Mouse (Mus musculus) heart, embryonic 11.5 days (tissue): ENCODE data around the gene Nkain4. TPM values are rescaled to one million over a fixed set of nuclear protein-coding genes. Genes with fewer than 3 reads are reported as not detected.

Experiments
- ATAC-seq: fragments of 200-750 bp; cut with Nextera tagmentation; replicated peaks from 2 replicates; pipeline ENCODE4 v1.8.0; 2017; ENCODE audit warnings: moderate library complexity; ENCODE audit not compliant: insufficient number of reproducible peaks, low FRiP score, low TSS enrichment
- H3K27ac ChIP-seq: fragments of 300-500 bp; sonication (generic); 2 replicates; pipeline ENCODE4 v1.5.1; 2014; ENCODE audit warnings: mild to moderate bottlenecking, low read depth, low read length
- H3K27me3 ChIP-seq: fragments of 300-500 bp; sonication (generic); 2 replicates; pipeline ENCODE4 v1.6.1; 2014; ENCODE audit warnings: mild to moderate bottlenecking, low read length, mixed read lengths; ENCODE audit not compliant: control insufficient read depth, insufficient read depth
- H3K36me3 ChIP-seq: fragments of 300-500 bp; sonication (generic); 2 replicates; pipeline ENCODE4 v1.6.1; 2014; ENCODE audit warnings: mild to moderate bottlenecking, low read length, moderate library complexity, mixed read lengths; ENCODE audit not compliant: control insufficient read depth, insufficient read depth
- H3K4me1 ChIP-seq: fragments of 300-500 bp; sonication (generic); 2 replicates; pipeline ENCODE4 v1.6.1; 2014; ENCODE audit warnings: low read length; ENCODE audit not compliant: control insufficient read depth, insufficient read depth
- H3K4me2 ChIP-seq: fragments of 300-500 bp; sonication (generic); 2 replicates; pipeline ENCODE4 v1.6.1; 2014; ENCODE audit warnings: mild to moderate bottlenecking, moderate library complexity
- H3K4me3 ChIP-seq: fragments of 300-500 bp; sonication (generic); 2 replicates; pipeline ENCODE4 v1.5.1; 2014; ENCODE audit warnings: low read depth, low read length
- H3K9ac ChIP-seq: fragments of 300-500 bp; sonication (generic); 2 replicates; pipeline ENCODE4 v1.6.1; 2014; ENCODE audit warnings: mild to moderate bottlenecking, low read depth, low read length, moderate library complexity
- H3K9me3 ChIP-seq: fragments of 300-500 bp; sonication (generic); replicated peaks from 2 replicates; pipeline ENCODE4 v1.6.1; 2016; ENCODE audit warnings: low read length; ENCODE audit not compliant: control insufficient read depth
- WGBS: fragments of 180-500 bp; shearing (Covaris S2); extraction: QIAGEN DNeasy Blood & Tissue Kit; methylation state at CpG from one replicate; pipeline ENCODE4 v1.1.7; 2014; ENCODE audit not compliant: insufficient replicate concordance; 5-methylcytosine and 5-hydroxymethylcytosine counted together
- polyA plus RNA-seq: library from polyadenylated mRNA; unstranded; fragments of >200 nt; fragmentation: Nextera tagmentation; extraction: Ambion mirVana; gene quantifications from 2 replicates; pipeline ENCODE4 v1.2.1, GENCODE M21; 2014

Gene Nkain4
- polyA plus RNA-seq, 1 experiment from 2014 or later: 34.2 TPM

DNA sequence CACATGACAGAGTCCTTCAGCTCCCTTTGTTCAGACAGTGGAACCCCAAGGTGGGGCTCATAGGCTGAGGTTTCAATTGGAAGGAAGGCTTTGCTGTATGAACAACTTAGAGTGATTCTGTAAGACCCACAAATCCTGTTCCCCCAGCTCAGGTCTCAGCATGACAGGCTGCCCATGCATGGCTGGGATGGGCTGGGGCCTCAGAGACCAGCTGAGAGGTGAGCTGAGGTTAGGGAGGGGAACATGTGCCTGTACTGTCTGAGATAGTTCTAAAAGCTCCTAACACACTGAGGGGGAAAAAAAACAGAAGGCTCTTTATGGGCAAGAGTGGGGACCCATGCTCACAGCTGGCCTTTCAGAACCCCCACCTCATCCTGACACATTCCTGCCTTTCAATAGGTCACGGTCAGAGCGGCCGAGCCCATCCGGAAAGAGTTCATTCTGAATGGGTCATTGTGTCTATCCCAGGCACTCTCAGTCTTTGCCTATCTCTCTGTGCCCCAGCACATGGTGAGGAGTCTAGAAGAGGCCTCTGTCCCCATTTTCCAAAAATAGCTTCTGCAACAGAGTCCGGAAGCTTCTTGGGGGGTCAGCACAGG lies 33.0 kb upstream of the Nkain4 start:
- WGBS: 46% methylated on average over 5 of the region's 5 CpGs
- H3K4me1 ChIP-seq: peaks cover 11% of the 10 kb centered on the region; the same call in 1 of the 2 replicates
- H3K27ac ChIP-seq: no peak overlapping the region
- no peaks in the 10 kb centered on the region for H3K9me3 ChIP-seq
- peak overlapping the region; percentile 14; the same call in 1 of the 2 replicates for H3K4me2 ChIP-seq
- no peak overlapping the region for H3K4me3 ChIP-seq
- no peak for ATAC-seq
- no peaks in the 10 kb centered on the region for H3K27me3 ChIP-seq
- H3K36me3 ChIP-seq: no peaks in the 10 kb centered on the region
- H3K9ac ChIP-seq: no peak overlapping the region

DNA sequence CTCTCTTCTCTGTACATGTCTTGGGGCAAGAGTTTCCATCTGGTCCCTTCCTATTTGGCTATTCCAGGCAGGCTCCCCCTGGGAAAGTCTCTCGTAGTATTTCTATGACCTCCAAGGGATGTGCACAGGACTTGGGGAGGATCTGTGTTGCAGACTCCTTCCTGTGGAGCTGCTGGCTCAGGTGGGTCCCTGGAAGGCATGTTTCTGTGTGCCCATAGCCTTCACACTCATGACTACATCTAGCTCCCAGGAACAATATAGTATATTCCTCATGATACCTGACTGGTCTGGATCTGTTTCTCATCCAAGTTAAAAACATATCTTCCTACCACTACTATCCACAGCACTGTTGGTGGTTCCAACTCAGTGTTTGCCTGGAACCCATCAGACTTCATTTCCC lies 32.5 kb upstream of the Nkain4 start:
- Histone ChIP-seq H3K4me3 (no peak overlapping the region), H3K9me3 (no peaks in the 10 kb centered on the region), H3K9ac (no peak overlapping the region), H3K4me1 (peaks cover 11% of the 10 kb centered on the region; the same call in 1 of the 2 replicates), H3K27me3 (no peaks in the 10 kb centered on the region), H3K4me2 (no peak overlapping the region), H3K27ac (no peak overlapping the region), H3K36me3 (peaks cover under 1% of the 10 kb centered on the region; the same call in 1 of the 2 replicates)
- no peak for ATAC-seq
- WGBS: 77% methylated on average over 1 of the region's 1 CpGs

DNA sequence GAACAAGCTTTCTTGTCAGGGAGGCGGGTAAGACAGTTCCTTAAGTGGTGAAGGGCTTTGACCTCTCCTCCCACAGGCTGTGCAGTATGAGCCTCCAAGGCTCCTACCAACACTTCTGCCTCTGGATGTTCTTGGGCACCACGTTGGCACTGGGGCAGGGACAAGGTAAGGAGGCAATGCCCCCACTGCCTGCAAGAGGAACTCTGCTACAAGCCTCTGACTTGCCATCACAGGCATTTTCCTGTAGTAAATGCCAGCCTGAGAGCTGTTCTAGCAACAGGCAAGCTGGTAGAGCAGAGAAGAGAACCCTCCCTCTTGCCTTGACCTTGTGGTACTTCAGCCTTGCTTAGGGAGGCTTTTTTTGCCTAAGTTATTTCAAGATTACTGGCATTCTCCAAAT lies 31.9 kb upstream of the Nkain4 start, which contains the start of gene Col20a1:
Col20a1 (plus strand) TSS at position 87 of the 400 bp plus-strand sequence.
- H3K36me3 ChIP-seq: peaks cover 4% of the 10 kb centered on the region; the same call in 1 of the 2 replicates
- 56% methylated on average over 2 of the region's 2 CpGs for WGBS
- H3K4me3 ChIP-seq: no peak within 1 kb of the TSS
- no peak within 1 kb of the TSS for H3K27ac ChIP-seq
- H3K9me3 ChIP-seq: no peaks in the 10 kb centered on the region
- no peaks in the 10 kb centered on the region for H3K27me3 ChIP-seq
- ATAC-seq: no peak
- no peak within 1 kb of the TSS for H3K9ac ChIP-seq
- peaks cover 11% of the 10 kb centered on the region; the same call in 1 of the 2 replicates for H3K4me1 ChIP-seq
- no peak within 1 kb of the TSS for H3K4me2 ChIP-seq

DNA sequence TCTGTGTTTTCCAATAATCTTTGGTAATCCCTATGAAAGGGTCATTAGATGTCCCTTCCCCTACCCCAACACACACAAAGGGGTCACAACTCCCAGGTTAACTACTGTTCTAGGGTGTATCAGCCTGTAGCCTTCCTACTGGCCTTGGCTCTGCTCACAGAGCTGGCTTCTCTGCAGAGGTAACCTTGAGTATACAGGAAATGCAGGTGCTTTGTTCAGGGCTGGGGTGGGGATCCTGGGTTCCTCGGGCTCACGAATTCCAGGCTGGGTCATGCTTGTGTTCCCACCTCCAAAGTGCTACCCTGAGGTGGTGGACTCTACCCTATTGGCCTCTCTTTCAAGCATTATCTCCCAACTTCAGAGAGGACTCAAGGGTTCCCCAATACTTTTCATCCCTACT lies 31.1 kb upstream of the Nkain4 start:
- Histone ChIP-seq H3K27ac (no peak overlapping the region), H3K4me2 (no peak overlapping the region), H3K9me3 (no peaks in the 10 kb centered on the region), H3K4me1 (peaks cover 11% of the 10 kb centered on the region; the same call in 1 of the 2 replicates), H3K27me3 (no peaks in the 10 kb centered on the region), H3K36me3 (peaks cover 5% of the 10 kb centered on the region), H3K9ac (no peak overlapping the region), H3K4me3 (no peak overlapping the region)
- no peak for ATAC-seq
- 75% methylated on average over 2 of the region's 2 CpGs for WGBS

DNA sequence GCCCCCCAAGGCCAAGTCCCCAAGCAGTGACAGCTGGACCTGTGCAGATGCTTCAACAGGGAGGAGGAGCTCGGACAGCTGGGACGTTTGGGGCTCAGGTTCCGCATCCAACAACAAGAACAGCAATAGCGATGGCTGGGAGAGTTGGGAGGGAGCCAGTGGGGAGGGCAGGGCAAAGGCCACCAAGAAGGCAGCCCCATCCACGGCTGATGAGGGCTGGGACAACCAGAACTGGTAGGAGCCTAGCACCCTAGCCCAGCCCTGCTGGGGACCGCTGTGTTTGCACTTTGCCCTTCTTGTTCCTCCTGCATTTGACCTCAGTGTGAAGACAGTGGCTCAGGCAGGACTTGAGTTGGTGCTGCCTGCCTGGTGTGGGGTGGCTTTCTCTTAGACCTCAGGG lies 26.6 kb upstream of the Nkain4 start:
- Histone ChIP-seq H3K9me3 (no peaks in the 10 kb centered on the region), H3K9ac (no peak overlapping the region), H3K4me3 (no peak overlapping the region), H3K36me3 (peaks cover 40% of the 10 kb centered on the region), H3K4me2 (no peak overlapping the region), H3K4me1 (no peaks in the 10 kb centered on the region), H3K27me3 (no peaks in the 10 kb centered on the region), H3K27ac (no peak overlapping the region)
- ATAC-seq: no peak
- whole genome bisulfite sequencing: 81% methylated on average over 6 of the region's 6 CpGs

DNA sequence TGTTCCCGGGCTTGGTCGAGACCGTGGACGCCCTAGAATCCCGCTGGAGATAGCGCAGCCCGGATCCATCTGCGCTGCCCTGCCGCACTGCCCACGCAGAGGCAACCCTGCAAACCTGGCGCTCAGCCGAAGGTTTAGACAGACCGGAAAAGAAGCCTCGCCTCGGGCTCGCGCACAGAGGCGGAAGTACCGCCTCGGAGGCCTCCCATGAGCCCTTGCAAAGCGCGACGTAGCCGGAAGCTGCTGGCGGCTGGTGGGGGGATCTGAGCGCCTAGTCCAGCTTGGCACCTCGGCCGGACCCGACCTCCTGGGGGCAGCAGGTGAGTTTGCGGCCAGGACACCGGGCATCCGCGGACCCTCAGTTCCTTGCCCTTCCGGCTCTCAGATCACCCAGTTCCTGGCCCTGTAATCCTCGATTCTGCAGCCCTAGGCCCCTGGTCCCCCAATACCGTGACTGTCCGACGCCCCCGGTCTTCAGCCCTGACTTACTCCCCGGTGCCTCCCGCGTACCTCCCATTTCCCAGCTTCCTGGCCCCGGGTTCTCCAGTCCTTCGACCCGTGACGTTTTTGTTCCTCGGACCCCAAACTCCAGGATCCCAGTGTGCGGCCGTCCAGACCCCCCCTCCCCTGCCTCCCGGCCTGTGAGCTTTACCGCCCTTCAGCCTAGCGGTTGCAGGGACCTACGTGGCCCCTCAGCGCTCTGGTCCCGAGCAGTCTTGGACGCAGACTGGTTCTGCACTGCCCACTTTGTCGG lies 12.7 kb upstream of the Nkain4 start, which contains the start of gene Arfgap1:
Arfgap1 (plus strand) TSS at position 216 of the 754 bp plus-strand sequence.
- no peaks in the 10 kb centered on the region for H3K27me3 ChIP-seq
- H3K4me2 ChIP-seq: peak within 1 kb of the TSS; percentile 74
- H3K9ac ChIP-seq: peak within 1 kb of the TSS; percentile 89
- peaks cover 11% of the 10 kb centered on the region for H3K36me3 ChIP-seq
- peak within 1 kb of the TSS; percentile 92 for H3K4me3 ChIP-seq
- under 1% methylated on average over 57 of the region's 57 CpGs for WGBS
- no peaks in the 10 kb centered on the region for H3K9me3 ChIP-seq
- ATAC-seq: peak; percentile 89
- peaks cover 20% of the 10 kb centered on the region for H3K4me1 ChIP-seq
- H3K27ac ChIP-seq: peak within 1 kb of the TSS; percentile 91

DNA sequence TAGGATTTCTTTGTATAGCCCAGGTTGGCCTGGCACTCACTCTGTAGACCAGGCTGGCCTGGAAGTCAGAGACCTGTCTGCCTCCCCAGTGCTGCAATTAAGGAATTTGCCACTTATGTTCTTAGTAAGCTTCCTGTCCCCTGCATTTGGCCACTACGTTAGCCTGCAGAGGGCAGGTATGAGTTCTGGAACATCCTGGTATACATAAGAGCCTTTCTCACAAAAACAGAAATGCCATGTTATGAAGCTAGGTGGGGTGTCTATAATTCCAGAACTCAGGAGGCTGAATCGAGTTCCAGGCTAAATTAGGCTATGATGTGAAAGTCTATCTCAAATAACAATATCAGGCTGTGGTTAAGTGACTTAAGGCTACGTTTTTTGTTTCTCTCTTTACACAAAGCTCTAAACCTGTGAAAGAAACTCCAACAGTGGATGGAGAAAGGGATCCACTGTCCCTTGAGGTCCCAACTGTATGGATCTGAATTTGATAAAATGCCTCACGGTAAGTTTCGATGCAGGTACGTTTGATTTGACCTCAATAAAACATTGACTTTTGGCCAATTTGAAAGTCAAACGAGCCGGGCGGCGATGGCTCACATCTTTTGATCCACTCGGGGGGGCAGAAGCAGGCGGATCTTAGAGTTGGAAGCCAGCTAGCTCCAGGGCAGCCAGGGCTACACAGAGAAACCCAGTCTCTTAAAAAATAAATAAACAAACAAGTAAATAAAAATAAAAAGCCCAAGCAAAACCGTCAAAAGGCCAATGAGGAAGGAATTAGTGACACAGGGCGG lies 11.8 kb upstream of the Nkain4 start:
- Histone ChIP-seq H3K27me3 (no peaks in the 10 kb centered on the region), H3K4me1 (peaks cover 24% of the 10 kb centered on the region), H3K9me3 (no peaks in the 10 kb centered on the region), H3K4me2 (peak overlapping the region; percentile 74), H3K36me3 (peaks cover 3% of the 10 kb centered on the region), H3K4me3 (peak overlapping the region; percentile 92), H3K9ac (peak overlapping the region; percentile 89), H3K27ac (peak overlapping the region; percentile 91)
- WGBS: 15% methylated on average over 14 of the region's 14 CpGs
- ATAC-seq: no peak

DNA sequence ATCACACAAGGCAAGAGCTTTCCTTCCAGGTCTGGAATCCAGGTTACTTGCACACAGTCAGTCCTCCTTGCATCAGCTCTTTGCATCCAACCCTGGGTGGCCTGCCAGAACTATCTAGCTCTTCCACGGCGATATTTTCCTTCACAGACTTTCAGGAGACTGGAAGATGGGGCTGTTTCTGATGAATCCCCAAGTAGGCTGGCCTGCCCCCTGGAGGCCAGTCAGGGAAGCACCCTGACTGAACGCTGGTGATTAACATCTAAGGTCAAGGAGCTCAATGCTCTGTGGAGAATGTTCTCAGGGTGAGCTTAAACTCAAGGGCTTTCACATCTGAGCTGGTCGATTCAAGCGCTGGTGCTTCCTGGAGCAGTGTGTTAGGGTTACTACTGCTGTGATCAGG lies 9.5 kb upstream of the Nkain4 start:
- Histone ChIP-seq H3K4me2 (no peak overlapping the region), H3K4me1 (peaks cover 24% of the 10 kb centered on the region), H3K9ac (no peak overlapping the region), H3K36me3 (no peaks in the 10 kb centered on the region), H3K27ac (no peak overlapping the region), H3K27me3 (no peaks in the 10 kb centered on the region), H3K9me3 (no peaks in the 10 kb centered on the region), H3K4me3 (no peak overlapping the region)
- no peak for ATAC-seq
- WGBS: 6% methylated on average over 5 of the region's 5 CpGs
